Mouse (Mus musculus): ENCODE results near the gene Pcolce2. TPM values are rescaled to one million over a fixed set of nuclear protein-coding genes. Genes with fewer than 3 reads are reported as not detected.

Pcolce2 gene
- polyA plus RNA-seq, 2 experiments from 2014 or later = 0.08 TPM; not detected in 1

DNA sequence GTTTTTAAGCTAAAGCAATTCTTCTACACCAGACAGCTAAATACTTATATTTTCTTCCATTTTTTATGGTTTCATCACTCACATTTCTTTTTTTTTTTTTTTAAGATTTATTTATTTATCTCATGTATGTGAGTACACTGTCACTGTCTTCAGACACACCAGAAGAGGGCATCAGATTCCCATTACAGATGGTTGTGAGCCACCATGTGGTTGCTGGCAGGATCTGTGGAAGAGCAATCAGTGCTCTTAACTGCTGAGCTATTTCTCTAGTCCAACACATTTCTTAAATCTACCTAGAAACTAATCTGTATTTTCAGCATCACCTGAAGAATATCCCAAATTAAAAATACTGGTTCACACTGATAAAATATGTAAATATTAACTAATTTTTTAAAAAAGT, 98.8 kb downstream of the Pcolce2 start:
- ATAC-seq = no peak

DNA sequence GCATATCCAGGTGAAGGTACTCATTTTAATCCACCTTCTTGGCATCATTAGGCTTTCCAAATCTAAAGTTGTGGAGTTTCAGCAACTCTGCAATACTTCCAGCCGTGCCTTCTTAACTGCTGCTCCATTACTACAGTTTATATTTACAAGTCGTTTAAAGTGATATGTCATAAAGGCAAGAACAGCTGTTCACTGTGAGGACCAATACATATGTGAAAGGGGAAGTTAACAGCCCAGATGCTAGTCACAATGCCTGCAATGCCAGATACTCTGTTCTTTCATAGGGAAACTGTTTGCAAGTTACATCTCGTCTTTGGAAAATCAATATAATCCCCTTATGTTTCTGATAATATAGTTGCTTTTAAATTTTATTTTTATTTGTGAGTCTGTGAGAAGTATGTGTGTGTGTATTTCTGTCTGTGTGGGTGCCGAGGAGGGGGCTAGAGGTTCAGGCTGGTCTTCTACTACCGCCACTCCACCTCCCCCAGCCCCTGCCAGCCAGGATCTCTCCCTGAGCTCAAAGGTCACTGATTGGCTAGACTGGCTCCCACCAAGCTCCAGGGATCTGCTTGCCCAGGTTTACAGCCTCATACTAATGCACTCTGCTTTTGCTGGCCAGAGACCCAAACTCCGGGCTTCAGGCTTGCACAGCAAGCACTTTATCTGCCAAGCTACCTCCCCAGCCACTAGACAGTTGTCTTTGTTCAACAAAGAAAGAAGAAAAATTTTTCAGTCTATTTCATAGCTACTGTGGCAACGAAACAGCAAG, 107.6 kb downstream of the Pcolce2 start:
- no peak for ATAC-seq

DNA sequence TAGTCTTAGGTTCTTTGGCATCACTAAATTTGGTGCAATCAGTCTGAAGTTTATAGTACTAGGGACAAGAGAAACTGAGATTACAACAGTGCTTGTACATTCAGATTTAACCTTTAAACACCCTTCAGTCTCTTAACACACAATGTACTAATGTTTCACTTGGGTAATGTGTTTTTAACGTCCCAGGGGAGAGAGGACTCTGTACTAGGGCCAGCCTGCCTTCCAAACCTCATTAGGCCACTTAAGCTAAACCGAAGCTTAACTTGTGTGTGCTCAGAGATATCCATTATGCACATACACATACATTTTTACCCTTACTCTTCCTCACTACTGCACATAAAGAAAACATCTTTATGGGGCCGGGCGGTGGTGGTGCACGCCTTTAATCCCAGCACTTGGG, 109.9 kb downstream of the Pcolce2 start:
- ATAC-seq = no peak

Other genes starting within 250 kb of the Pcolce2 start
- 1 to 10 TPM; 6.1 to 7.5 TPM for gene Chst2, start 230.9 kb upstream of the Pcolce2 start, polyA plus RNA-seq (2017; shearing (Covaris generic))
- 100 to 1,000 TPM; 173 to 228 TPM for gene U2surp, start 125.6 kb upstream of the Pcolce2 start, polyA plus RNA-seq (2017; shearing (Covaris generic))
- under 1 TPM in 1 of 2 experiments, not detected in 1; 0.06 TPM for gene Paqr9, start 77.9 kb upstream of the Pcolce2 start, polyA plus RNA-seq (2017; shearing (Covaris generic))
- gene Trpc1, start 112.8 kb downstream of the Pcolce2 start, polyA plus RNA-seq (2017; shearing (Covaris generic)) = under 1 TPM; 0.10 to 0.13 TPM
- under 1 TPM; 0.28 to 0.63 TPM for gene Pls1, start 207.7 kb downstream of the Pcolce2 start, polyA plus RNA-seq (2017; shearing (Covaris generic))
- gene Atr, start 220.0 kb downstream of the Pcolce2 start, polyA plus RNA-seq (2017; shearing (Covaris generic)) = 10 to 100 TPM; 18.3 to 23.2 TPM

Data from activated CD4-positive, CD25-positive, alpha-beta regulatory T cell, adult 4 months (primary cell).